Mouse (Mus musculus) kidney, adult 2 months (tissue): ENCODE measurements around the gene Pcnt. TPM values are rescaled to one million over a fixed set of nuclear protein-coding genes. Genes with fewer than 3 reads are reported as not detected.

Experiments
- DNase-seq: peaks from one replicate; pipeline ENCODE4 v3.0.0; 2021
- H3K27ac ChIP-seq: fragments of 200-500 bp; 2 replicates; pipeline ENCODE4 v1.5.1; 2012; ENCODE audit warnings: low read depth, low read length, control low read depth, inconsistent platforms; ENCODE audit not compliant: insufficient read depth
- H3K27me3 ChIP-seq: fragments of 200-500 bp; replicated peaks from 2 replicates; pipeline ENCODE4 v1.6.1; 2012; ENCODE audit warnings: mild to moderate bottlenecking, moderate library complexity, low read length, inconsistent platforms; ENCODE audit not compliant: control insufficient read depth, insufficient read depth
- H3K36me3 ChIP-seq: fragments of 200-500 bp; 2 replicates; pipeline ENCODE4 v1.6.1; 2012; ENCODE audit warnings: mild to moderate bottlenecking, moderate library complexity, low read length, inconsistent platforms; ENCODE audit not compliant: control insufficient read depth, insufficient read depth
- H3K4me1 ChIP-seq: fragments of 200-500 bp; 2 replicates; pipeline ENCODE4 v1.6.1; 2011; ENCODE audit warnings: low read length; ENCODE audit not compliant: control insufficient read depth, insufficient read depth
- H3K4me3 ChIP-seq: fragments of 200-500 bp; 2 replicates; pipeline ENCODE4 v1.5.1; 2011; ENCODE audit warnings: mild to moderate bottlenecking, low read depth, low read length, control low read depth; ENCODE audit not compliant: insufficient read depth
- CTCF ChIP-seq: fragments of 200-500 bp; conservative IDR thresholded peaks from 2 replicates; pipeline ENCODE4 v1.5.1; 2011; ENCODE audit warnings: low read depth, mild to moderate bottlenecking, control low read depth, low read length, moderate library complexity, mixed read lengths; ENCODE audit not compliant: insufficient read depth, insufficient read length
- POLR2A ChIP-seq: fragments of 200-500 bp; IDR thresholded peaks from one replicate; pipeline ENCODE4 v1.6.1; 2011; ENCODE audit warnings: low read depth, low read length, control low read depth
- WGBS: fragments of 180-500 bp; shearing (Covaris S2); methylation state at CpG from one replicate; pipeline ENCODE4 v1.1.7; 2018; 5-methylcytosine and 5-hydroxymethylcytosine counted together
- polyA plus RNA-seq: library from polyadenylated mRNA; depleted of rRNA; stranded (reverse); fragments of >200 nt; gene quantifications from 2 replicates; pipeline ENCODE4 v1.2.3, GENCODE M21; 2012; rRNA removed

The Pcnt gene
- 14.6 and 14.9 TPM in 2 replicates for polyA plus RNA-seq

- peaks cover 9% of the 10 kb centered on the region; the same call in 1 of the 2 replicates for H3K4me1 ChIP-seq
- H3K4me3 ChIP-seq = peak within 1 kb of the TSS; percentile 83
- peak within 1 kb of the TSS; percentile 90 for H3K27ac ChIP-seq
- H3K27me3 ChIP-seq = no peaks in the 10 kb centered on the region
- peak; percentile 99 for DNase-seq
- under 1% methylated on average over 78 of the region's 78 CpGs for WGBS
- H3K36me3 ChIP-seq = no peaks in the 10 kb centered on the region
- TF ChIP-seq POLR2A = no peak
- peak; percentile 81 for TF ChIP-seq CTCF
These were observed at the start of gene Pcnt for GRCm38 (mm10) chr10:76442178-76443088. Gene Pcnt (minus strand): TSS chr10:76442786.

GRCm38 (mm10) chr10:76489205-76489604 lies 46.6 kb upstream of the Pcnt start:
- DNase-seq = no peak
- 91% methylated on average over 15 of the region's 15 CpGs for whole genome bisulfite sequencing

DNA sequence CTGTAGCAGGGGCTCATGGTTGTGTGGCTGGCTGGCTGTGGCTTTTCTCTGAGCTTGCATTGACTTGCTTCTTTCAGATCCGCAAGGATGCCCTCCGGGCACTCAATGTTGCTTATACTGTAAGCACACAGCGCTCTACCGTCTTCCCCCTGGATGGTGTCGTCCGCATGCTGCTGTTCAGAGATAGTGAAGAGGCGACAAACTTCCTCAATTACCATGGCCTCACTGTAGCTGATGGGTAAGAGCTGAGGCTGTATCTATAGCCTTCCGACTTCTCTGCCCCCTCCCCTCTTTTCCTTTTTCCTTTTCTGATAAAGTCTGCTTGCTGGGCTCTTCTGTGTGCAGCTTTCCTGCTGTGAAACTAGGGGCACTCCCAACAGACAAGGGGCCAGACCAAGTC lies 45.7 kb upstream of the Pcnt start:
- Histone ChIP-seq H3K36me3 (peaks cover 8% of the 10 kb centered on the region), H3K4me1 (no peaks in the 10 kb centered on the region), H3K4me3 (no peak overlapping the region), H3K27ac (no peak overlapping the region), H3K27me3 (no peaks in the 10 kb centered on the region)
- DNase-seq = no peak
- no peak for TF ChIP-seq CTCF
- no peak for TF ChIP-seq POLR2A
- 93% methylated on average over 8 of the region's 8 CpGs for WGBS

More at GRCm38 (mm10) chr10:76489205-76489604, 46.6 kb upstream of the Pcnt start:
- Histone ChIP-seq H3K27me3 (no peaks in the 10 kb centered on the region), H3K4me3 (no peak overlapping the region), H3K27ac (no peak overlapping the region), H3K4me1 (no peaks in the 10 kb centered on the region), H3K36me3 (peaks cover 6% of the 10 kb centered on the region; the same call in 1 of the 2 replicates)
- TF ChIP-seq CTCF (no peak), POLR2A (no peak)

GRCm38 (mm10) chr10:76486302-76486701 lies 43.7 kb upstream of the Pcnt start:
- peaks cover 10% of the 10 kb centered on the region for H3K36me3 ChIP-seq
- H3K27me3 ChIP-seq = no peaks in the 10 kb centered on the region
- DNase-seq = no peak
- no peaks in the 10 kb centered on the region for H3K4me1 ChIP-seq
- TF ChIP-seq POLR2A (no peak), CTCF (no peak)
- 97% methylated on average over 2 of the region's 2 CpGs for WGBS
- no peak overlapping the region for H3K27ac ChIP-seq
- H3K4me3 ChIP-seq = no peak overlapping the region

GRCm38 (mm10) chr10:76481480-76481879 lies 38.9 kb upstream of the Pcnt start:
- Histone ChIP-seq H3K27me3 (no peaks in the 10 kb centered on the region), H3K27ac (no peak overlapping the region), H3K4me3 (no peak overlapping the region), H3K36me3 (peaks cover 5% of the 10 kb centered on the region), H3K4me1 (no peaks in the 10 kb centered on the region)
- TF ChIP-seq CTCF = no peak
- TF ChIP-seq POLR2A = no peak
- WGBS = 85% methylated on average over 6 of the region's 6 CpGs
- DNase-seq = no peak

DNA sequence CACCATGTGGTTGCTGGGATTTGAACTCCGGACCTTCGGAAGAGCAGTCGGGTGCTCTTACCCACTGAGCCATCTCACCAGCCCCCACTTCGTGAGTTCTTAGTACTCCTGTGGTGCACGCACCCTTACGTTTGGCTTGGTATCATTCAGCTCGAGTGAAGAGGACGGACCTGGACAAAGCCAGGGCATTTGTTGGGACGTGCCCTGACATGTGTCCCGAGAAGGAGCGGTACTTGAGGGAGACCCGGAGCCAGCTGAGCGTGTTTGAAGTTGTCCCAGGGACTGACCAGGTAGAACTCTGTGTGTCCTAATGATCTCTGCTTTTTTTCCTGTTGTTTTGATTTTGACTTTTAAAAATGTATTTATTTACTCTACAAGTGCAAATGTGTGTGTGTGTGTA lies 38.3 kb upstream of the Pcnt start:
- no peak for DNase-seq
- no peak overlapping the region for H3K4me3 ChIP-seq
- WGBS = 95% methylated on average over 13 of the region's 13 CpGs
- no peak for TF ChIP-seq CTCF
- no peak for TF ChIP-seq POLR2A
- H3K27ac ChIP-seq = no peak overlapping the region
- no peaks in the 10 kb centered on the region for H3K4me1 ChIP-seq
- H3K27me3 ChIP-seq = no peaks in the 10 kb centered on the region
- peaks cover 5% of the 10 kb centered on the region for H3K36me3 ChIP-seq

DNA sequence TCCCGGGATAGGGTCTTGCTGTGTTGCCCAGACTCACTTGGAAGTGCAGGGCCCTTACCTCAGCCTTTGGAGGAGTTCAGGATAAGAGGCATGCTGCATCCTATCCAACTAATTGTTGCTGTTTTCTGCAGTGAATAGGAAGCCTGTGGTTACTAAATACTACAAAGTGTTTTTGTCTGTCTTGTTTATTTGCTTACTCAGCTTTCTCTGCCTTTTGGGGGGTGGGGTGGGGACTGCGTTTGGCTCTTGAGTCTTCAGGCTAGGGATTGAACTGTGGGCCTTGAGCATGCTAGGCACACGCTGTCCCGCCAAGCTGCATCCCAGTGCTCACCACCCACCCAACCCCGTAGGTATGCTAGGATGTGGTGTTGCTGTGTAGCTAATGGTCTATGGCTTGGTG lies 31.2 kb upstream of the Pcnt start:
- 89% methylated on average over 5 of the region's 5 CpGs for WGBS
- H3K36me3 ChIP-seq = no peaks in the 10 kb centered on the region; the same call in none of the 2 replicates

More for the DNA sequence above, 31.2 kb upstream of the Pcnt start:
- Histone ChIP-seq H3K27ac (no peak overlapping the region), H3K4me3 (no peak overlapping the region), H3K4me1 (no peaks in the 10 kb centered on the region), H3K27me3 (no peaks in the 10 kb centered on the region)
- TF ChIP-seq CTCF = no peak
- no peak for TF ChIP-seq POLR2A
- DNase-seq = no peak
